Mouse (Mus musculus) spleen, adult 2 months (tissue): Measurements from ENCODE around the gene Kdm8. TPM values are rescaled to one million over a fixed set of nuclear protein-coding genes. Genes with fewer than 3 reads are reported as not detected.
A peak's percentile ranks its signal among the peaks of the same experiment; 100 is the strongest.

Experiments
- DNase-seq, 2 experiments: peaks; one replicate each; pipeline versions ENCODE4 v3.0.0 to v3.0.0-alpha.2; 2012 to 2021; ENCODE audit warnings: low spot score in 2 of 2, low read depth in 1 of 2
- H3K27ac ChIP-seq: fragments of 200-500 bp; 2 replicates; pipeline ENCODE4 v1.5.1; 2012; ENCODE audit warnings: low read length, inconsistent platforms; ENCODE audit not compliant: insufficient read depth
- H3K27me3 ChIP-seq: fragments of 200-500 bp; 2 replicates; pipeline ENCODE4 v1.6.1; 2012; ENCODE audit warnings: mild to moderate bottlenecking, moderate library complexity, low read length, inconsistent platforms; ENCODE audit not compliant: control insufficient read depth, insufficient read depth
- H3K36me3 ChIP-seq: fragments of 200-500 bp; 2 replicates; pipeline ENCODE4 v1.6.1; 2012; ENCODE audit warnings: mild to moderate bottlenecking, low read length, inconsistent platforms; ENCODE audit not compliant: control insufficient read depth, insufficient read depth
- H3K4me1 ChIP-seq: fragments of 200-500 bp; 2 replicates; pipeline ENCODE4 v1.6.1; 2011; ENCODE audit warnings: inconsistent platforms; ENCODE audit not compliant: control insufficient read depth, insufficient read depth, insufficient read length
- H3K4me3 ChIP-seq: fragments of 200-500 bp; 2 replicates; pipeline ENCODE4 v1.5.1; 2011; ENCODE audit warnings: mild to moderate bottlenecking, inconsistent platforms; ENCODE audit not compliant: insufficient read depth, insufficient read length; ENCODE audit errors: extremely low read depth
- CTCF ChIP-seq: fragments of 200-500 bp; IDR thresholded peaks from 2 replicates; pipeline ENCODE4 v1.5.1; 2011; ENCODE audit warnings: mild to moderate bottlenecking, inconsistent platforms; ENCODE audit not compliant: insufficient read depth, insufficient read length, insufficient replicate concordance; ENCODE audit errors: extremely low read depth
- POLR2A ChIP-seq: fragments of 200-500 bp; IDR thresholded peaks from 2 replicates; pipeline ENCODE4 v1.6.1; 2011; ENCODE audit warnings: low read depth, low read length, inconsistent platforms
- WGBS: fragments of 180-500 bp; shearing (Covaris S2); methylation state at CpG from one replicate; pipeline ENCODE4 v1.1.7; 2018; 5-methylcytosine and 5-hydroxymethylcytosine counted together
- polyA plus RNA-seq: library from polyadenylated mRNA; depleted of rRNA; stranded (reverse); fragments of >200 nt; gene quantifications from 2 replicates; pipeline ENCODE4 v1.2.3, GENCODE M21; 2012

Kdm8 gene
- polyA plus RNA-seq, 1 experiment = 3.8 TPM

DNA sequence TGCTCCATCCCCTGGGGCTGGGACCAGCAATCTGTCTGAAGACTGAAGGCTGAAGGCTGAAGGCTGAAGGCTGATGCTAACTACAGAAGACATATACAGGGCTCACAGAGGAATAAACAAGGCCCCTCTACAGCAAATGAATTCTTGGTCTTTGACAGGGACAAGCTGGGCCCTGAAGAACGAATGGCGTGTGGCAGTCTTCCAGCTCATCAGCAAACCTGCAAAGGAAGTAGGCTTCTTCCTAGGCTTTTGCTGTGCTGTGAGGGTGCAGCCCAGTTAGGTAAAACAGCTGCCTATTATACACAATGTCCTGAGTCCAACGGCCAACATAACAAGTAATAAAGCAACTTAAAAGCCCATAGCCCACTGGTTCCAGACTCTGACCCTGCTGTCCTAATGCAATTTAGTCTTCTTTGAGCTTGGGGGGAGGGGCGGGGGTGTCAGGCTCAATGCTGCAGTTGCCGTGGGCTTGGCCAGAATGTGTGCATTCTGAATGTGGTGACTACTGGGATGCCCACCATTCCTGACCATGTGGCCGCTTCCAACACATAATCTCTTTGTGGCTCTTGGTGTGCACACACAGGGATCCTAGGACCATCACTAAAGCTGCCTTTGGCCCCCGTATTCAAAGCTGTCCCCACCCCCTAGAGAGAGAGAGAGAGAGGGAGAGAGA, 14.2 kb upstream of the Kdm8 start:
- TF ChIP-seq POLR2A (no peak), CTCF (no peak)
- Histone ChIP-seq H3K27ac (no peak overlapping the region), H3K4me3 (no peak overlapping the region), H3K4me1 (no peaks in the 10 kb centered on the region), H3K36me3 (no peaks in the 10 kb centered on the region), H3K27me3 (no peaks in the 10 kb centered on the region)
- WGBS = 79% methylated on average over 7 of the region's 7 CpGs
- no peak for DNase-seq

DNA sequence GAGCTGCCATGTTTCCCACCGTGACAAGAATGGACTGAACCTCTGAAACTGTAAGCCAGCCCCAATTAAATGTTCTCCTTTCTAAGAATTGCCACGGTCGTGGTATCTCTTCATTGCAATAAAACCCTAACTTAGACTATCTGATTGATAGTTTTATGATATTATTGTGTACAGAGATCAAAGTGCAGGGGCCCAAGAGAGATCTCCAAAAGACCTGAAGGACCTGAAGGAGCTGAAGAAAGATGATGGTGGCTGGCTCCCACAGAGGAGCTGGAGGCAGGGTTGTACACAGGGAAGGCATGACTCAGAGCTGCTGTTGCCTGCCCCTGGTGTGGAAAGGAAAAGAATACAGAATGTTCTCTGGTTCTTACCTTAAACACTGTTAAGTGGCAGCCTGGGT, 10.6 kb upstream of the Kdm8 start:
- DNase-seq = no peak
- Histone ChIP-seq H3K4me1 (no peaks in the 10 kb centered on the region), H3K27ac (no peak overlapping the region), H3K36me3 (no peaks in the 10 kb centered on the region), H3K4me3 (no peak overlapping the region), H3K27me3 (no peaks in the 10 kb centered on the region)
- 89% methylated on average over 3 of the region's 3 CpGs for WGBS
- TF ChIP-seq CTCF (no peak), POLR2A (no peak)

DNA sequence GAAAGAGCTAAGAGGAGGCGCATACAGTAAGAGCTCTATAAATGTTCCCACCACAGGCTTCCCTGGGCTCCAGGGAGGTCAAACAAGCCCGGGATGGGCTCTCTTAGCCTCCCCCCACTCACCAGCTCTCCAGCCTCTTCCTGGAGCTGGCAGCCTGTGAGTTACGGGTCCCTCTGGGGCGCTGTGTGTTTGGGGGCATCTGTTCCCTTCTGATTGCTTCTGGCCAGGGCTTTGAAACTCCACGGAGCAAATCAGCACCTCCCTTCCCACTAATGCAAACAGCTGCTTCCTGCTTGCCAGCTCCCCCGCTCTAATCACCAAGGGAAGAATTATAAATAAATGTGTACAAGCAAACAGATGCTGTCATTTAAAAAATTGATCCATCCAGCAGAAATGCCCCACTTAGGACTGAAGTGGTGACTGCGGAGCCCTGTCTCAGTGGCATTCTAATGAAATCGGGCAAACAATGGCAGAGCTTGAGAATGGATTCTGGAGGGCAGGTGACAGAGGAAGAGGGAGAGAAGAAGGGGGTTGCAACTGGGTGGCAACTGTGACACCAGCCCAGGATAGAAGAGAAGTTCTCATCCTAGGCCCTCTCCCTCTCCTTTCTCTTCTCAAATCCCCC, 9.7 kb upstream of the Kdm8 start:
- Histone ChIP-seq H3K4me1 (no peaks in the 10 kb centered on the region), H3K4me3 (no peak overlapping the region), H3K27ac (no peak overlapping the region), H3K36me3 (no peaks in the 10 kb centered on the region), H3K27me3 (no peaks in the 10 kb centered on the region)
- WGBS = 45% methylated on average over 8 of the region's 8 CpGs
- DNase-seq = no peak
- no peak for TF ChIP-seq POLR2A
- TF ChIP-seq CTCF = no peak

DNA sequence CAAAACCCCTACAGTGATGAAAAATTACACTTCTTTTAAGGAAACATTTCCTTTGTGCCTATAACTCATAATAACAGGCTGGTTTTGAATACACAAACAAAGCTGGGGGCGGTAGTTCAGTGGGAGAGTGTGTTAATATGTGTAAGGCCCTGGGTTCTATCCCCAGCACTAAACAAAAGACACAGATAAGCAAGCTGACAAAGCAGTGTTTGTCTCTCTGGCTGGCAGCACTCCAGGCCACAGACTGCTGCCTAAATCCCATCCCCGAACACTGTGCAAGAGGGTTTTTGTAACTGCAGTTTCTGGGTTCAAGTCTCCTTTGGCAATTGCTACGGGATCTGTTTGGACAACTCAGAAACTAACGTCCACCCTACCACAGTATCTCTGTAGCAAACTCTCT, 2.2 kb upstream of the Kdm8 start:
- TF ChIP-seq CTCF (no peak), POLR2A (no peak)
- Histone ChIP-seq H3K27ac (no peak overlapping the region), H3K36me3 (no peaks in the 10 kb centered on the region), H3K4me3 (no peak overlapping the region), H3K27me3 (no peaks in the 10 kb centered on the region), H3K4me1 (peaks cover 3% of the 10 kb centered on the region; the same call in 1 of the 2 replicates)
- WGBS = 85% methylated on average over 4 of the region's 4 CpGs
- no peak for DNase-seq

DNA sequence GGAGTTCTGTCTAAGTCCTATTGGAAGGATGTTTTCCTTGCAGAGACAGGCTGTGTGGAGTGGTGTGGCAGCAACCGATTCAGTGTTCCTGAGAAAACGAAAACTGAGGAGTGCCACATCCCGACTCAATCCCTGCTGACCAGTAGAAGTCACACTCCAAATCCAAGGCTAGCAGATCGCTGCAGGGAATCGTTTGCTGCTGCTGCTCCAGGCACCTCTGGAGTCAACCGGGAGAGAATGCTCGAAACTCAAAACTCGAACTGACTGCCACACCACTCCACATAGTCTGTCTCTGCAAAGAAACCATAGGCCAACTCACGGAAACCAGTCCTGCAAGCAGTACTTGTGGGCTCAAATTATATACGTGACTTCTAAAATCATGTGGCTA, 406 bp upstream of the Kdm8 start:
- Histone ChIP-seq H3K4me1 (peaks cover 3% of the 10 kb centered on the region; the same call in 1 of the 2 replicates), H3K27me3 (no peaks in the 10 kb centered on the region), H3K4me3 (peak overlapping the region; percentile 89), H3K27ac (peak overlapping the region; percentile 98), H3K36me3 (no peaks in the 10 kb centered on the region)
- DNase-seq = no peak
- TF ChIP-seq CTCF (no peak), POLR2A (no peak)
- whole genome bisulfite sequencing = 21% methylated on average over 10 of the region's 10 CpGs

DNA sequence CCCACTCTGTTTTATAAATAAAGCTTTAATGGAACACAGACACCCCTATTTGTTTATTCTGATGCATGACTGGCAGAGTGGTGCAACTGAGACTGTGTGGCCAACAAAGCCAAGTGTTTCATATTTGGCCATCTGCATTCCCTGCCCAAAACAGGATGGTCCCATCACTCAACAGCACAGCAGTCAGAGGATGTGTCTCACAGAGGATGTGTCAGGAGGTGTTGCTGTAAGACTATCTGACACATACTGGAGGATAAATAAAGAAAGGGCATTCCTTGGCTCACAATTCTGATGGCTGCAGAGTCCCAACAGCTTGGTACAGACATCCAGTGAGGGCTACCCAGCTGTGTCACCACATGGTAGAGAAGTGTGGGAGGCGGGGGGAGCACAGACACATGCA, 6.2 kb downstream of the Kdm8 start:
- WGBS = 92% methylated on average over 1 of the region's 1 CpGs
- H3K27me3 ChIP-seq = no peaks in the 10 kb centered on the region
- no peak overlapping the region for H3K4me3 ChIP-seq
- H3K27ac ChIP-seq = no peak overlapping the region
- no peak for DNase-seq
- H3K36me3 ChIP-seq = no peaks in the 10 kb centered on the region; the same call in 1 of the 2 replicates
- TF ChIP-seq CTCF = no peak
- no peak for TF ChIP-seq POLR2A
- H3K4me1 ChIP-seq = no peaks in the 10 kb centered on the region

DNA sequence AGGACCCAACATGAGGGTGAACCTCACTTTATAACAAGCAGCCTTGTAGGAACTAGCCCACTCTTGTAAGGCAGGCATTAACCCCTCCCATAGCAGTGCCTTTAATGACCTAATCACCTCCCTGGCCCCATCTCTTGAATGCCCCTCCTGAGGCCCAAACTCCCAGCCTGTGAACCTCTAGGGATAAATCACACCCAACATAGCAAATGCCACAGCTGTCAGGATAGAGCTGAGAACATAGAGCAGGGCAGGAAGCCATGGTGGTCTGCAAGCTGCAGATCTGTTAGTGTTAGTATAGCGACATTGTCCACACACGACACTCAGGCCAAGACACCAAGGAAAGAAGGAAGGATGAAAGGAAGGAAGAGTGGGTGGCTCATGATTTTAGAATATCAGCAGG, 6.6 kb downstream of the Kdm8 start:
- Histone ChIP-seq H3K4me1 (no peaks in the 10 kb centered on the region), H3K27ac (no peak overlapping the region), H3K4me3 (no peak overlapping the region), H3K27me3 (no peaks in the 10 kb centered on the region), H3K36me3 (no peaks in the 10 kb centered on the region; the same call in 1 of the 2 replicates)
- TF ChIP-seq POLR2A (no peak), CTCF (no peak)
- WGBS = 72% methylated on average over 2 of the region's 2 CpGs
- no peak for DNase-seq
